Mouse (Mus musculus): Measurements from ENCODE around the gene Gm37240. TPM values are rescaled to one million over a fixed set of nuclear protein-coding genes. Genes with fewer than 3 reads are reported as not detected.
A peak's percentile ranks its signal among the peaks of the same experiment; 100 is the strongest.

Gene Gm37240
- total and polyA plus RNA-seq, 3 experiments: 7.4 to 12.2 (median 7.4) TPM

DNA sequence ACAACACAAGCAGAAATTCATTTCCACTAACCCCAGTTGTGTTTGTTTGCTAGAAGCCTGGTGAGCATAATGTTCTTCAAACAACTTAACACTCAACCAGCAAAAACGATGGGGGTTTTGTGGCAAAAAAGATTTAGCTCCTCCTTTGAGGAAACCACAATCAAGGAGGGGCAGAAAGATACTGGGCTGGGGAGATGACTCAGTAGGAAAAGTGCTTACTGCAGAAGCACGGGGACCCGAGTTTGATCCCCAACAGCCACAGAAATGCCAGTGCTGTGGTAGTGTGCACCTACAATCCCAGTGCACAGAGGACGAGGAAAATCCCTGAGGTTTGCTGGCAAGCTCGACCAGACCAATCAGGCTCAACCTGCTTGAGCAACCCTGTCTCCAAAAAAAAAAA is 1138.1 kb downstream of the Gm37240 start:
- no peak for DNase-seq

DNA sequence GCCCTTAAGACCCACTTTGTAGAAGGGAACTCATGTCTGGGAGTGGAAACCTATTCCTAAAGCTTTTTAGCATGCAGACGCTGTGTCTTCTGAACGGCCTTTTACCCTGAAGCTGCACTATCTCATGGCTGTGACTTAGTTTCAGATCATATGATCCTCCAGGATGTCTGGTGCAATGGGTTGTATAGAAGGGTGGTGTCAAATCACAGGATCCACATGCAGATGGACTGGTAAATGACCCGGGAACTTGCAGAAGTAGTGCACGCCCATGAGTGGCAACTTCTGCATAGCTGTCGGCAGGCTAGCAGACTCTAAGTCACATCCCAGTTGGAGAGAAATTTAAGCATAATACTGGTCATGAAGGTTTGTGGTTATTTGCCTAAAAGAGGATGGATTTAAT is 1139.2 kb downstream of the Gm37240 start:
- DNase-seq: no peak

GRCm38 (mm10) chr3:84745537-84746189 is 1141.7 kb downstream of the Gm37240 start:
- peak; percentile 14 for DNase-seq

- DNase-seq: no peak
These were observed 1142.6 kb downstream of the Gm37240 start for GRCm38 (mm10) chr3:84744707-84745106.

GRCm38 (mm10) chr3:84740050-84740596 is 1147.2 kb downstream of the Gm37240 start:
- no peak for DNase-seq

GRCm38 (mm10) chr3:84737137-84737536 is 1150.2 kb downstream of the Gm37240 start:
- DNase-seq: no peak

DNA sequence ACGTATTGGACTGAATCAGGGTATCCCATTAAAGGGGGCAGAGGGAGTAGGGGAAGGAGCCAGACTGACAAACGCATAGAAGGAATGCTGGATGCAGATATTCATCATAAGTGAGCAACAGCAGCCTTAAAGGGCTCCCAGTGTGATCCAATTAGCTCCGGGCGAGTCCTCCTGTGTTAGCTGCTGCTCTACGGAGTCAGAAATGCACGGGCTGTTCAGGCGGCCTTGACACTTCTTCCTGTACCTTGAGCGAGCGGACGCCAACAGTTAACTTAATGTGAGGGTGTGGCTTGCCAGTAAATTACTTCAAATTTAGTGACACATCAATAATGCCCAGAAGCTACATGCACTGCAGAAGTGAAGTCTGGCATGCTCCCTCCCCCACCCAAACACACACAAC is 1151.6 kb downstream of the Gm37240 start:
- peak; percentile 20 for DNase-seq

- no peak for DNase-seq
These were observed 1154.8 kb downstream of the Gm37240 start for GRCm38 (mm10) chr3:84732516-84732915.

DNA sequence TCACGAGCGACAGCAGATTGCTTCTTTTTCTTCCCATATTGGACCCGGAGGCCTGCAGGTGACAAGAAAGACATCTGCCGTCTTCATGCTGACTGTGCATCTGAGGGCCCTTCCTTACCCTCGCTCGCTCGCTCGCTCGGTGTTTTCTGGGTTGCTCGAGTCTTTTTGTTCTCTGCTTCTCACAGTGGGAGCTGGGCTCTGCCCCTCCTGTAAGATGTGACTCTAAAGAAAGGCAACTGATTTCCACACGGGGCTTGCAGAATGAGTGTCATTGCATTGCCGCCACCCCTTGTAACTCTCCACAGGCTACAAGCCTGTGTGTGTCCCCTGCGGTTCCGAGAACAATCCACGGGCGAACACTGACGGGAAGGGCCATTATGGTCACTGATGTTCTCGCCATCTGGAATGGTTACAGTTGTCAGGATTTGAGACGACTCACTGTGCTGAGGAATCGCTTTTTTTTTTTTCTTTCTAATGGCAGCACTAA is 1155.3 kb downstream of the Gm37240 start:
- no peak for DNase-seq

DNA sequence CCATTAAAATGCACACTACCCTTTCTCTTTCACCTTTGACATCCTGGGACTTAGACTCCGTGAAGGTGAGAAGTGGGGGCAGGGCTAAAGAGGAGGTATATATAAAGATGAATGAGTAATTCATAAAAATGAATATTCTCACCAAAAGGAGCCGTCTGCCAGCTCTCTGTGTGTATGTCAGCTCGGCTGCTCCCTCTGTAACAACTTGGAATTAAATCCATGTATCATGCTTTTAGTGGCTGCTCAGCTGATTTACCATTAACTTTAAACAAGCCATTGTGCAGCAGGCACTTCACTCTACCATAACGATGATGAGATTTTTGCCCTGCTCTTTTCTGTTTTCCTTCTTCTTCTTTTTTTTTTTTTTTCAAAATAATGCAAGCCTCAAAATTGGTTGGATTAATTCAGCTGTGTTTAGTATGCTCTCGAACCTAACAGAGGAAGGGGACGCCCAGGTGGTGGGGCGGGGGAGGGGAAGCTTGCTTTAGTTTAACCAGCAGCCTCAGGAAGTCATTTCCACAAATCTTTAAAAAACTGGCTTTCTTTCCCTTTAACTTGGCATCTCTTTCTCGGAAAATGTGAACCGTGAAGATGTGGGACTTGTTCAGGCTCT is 1155.8 kb downstream of the Gm37240 start:
- no peak for DNase-seq

DNA sequence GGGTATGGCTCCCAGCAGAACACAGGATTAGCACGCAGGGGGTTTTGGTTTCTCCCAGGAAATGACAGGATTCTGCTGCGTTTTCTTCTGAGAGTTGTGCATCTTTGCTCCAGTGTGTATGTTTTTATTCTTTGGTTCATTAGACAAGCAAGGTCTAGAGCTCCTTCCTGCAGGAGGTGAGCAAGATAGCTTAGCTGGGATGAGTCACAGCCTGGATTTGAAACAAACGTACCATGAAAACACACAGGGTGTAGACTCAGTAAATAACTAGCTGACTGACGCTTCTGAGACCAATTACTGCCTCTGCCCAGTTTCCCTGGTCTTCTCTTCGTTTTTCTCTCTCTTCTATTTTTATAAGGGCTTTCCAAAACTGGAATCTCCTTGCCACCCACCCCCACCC is 1156.3 kb downstream of the Gm37240 start:
- no peak for DNase-seq

DNA sequence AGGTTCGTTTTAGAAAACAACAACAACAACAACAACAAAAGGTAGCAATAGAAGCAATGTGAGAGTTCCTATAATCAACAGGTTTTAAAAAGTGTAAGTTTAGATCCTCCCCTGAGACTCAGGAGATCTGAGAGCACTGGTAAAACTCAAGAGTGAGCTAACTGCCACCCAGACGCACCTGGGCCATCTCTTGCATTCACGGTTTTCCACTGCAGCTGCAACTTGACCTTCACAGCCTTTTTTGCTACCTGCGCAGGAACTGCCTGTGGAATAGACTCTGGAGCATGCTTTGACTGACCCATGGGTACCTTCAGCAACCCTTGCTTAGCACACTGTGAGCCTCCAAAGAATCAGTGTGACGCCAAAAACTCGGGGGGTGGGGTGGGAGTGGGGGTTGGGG is 1157.5 kb downstream of the Gm37240 start:
- no peak for DNase-seq

GRCm38 (mm10) chr3:84723996-84724395 is 1163.3 kb downstream of the Gm37240 start:
- no peak for DNase-seq

GRCm38 (mm10) chr3:84722680-84723079 is 1164.6 kb downstream of the Gm37240 start:
- DNase-seq: no peak

- DNase-seq: no peak
These were observed 1172.1 kb downstream of the Gm37240 start for GRCm38 (mm10) chr3:84715073-84715768.

DNA sequence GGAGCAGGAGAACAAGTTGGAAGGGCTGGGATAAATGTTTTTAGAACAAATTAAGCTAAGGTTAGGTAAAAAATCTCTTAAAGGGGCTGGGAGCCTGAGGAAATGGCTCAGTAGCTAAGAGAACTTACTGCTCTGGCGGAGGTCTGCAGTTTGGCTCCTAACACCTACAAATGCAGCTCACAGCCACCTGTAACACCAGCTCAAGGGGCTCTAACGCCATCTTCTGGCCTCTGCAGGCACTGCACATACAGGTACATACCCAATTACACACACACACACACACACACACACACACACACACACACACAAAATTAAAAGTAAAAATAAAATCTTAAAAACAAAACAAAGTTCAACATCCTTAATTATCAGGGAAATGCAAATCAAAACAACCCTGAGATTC is 1174.4 kb downstream of the Gm37240 start:
- no peak for DNase-seq

DNA sequence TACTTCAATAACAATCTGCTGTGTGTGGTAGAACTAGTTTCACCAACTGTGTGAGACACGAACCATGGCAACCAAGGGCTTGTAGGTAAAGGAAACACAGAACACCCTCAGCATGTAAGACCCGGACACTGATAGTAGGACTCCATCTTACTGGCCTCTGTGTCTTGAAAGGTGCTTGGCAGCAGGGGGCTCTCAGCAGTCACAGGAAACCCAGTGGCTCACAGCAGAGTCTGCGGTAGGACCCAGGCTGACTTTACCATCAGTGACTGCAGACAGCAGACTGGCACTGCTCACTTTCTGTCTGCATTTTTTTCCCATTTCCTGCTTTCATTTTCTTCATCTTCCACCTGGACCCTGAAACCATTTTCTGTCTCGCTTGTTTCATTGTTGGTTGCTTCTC is 1176.6 kb downstream of the Gm37240 start:
- DNase-seq: no peak

GRCm38 (mm10) chr3:84709967-84710366 is 1177.4 kb downstream of the Gm37240 start:
- no peak for DNase-seq

GRCm38 (mm10) chr3:84709100-84709499 is 1178.2 kb downstream of the Gm37240 start:
- no peak for DNase-seq

- DNase-seq: no peak
These were observed 1178.8 kb downstream of the Gm37240 start for GRCm38 (mm10) chr3:84708469-84708868.

- DNase-seq: no peak
These were observed 1182.1 kb downstream of the Gm37240 start for GRCm38 (mm10) chr3:84705224-84705623.

DNA sequence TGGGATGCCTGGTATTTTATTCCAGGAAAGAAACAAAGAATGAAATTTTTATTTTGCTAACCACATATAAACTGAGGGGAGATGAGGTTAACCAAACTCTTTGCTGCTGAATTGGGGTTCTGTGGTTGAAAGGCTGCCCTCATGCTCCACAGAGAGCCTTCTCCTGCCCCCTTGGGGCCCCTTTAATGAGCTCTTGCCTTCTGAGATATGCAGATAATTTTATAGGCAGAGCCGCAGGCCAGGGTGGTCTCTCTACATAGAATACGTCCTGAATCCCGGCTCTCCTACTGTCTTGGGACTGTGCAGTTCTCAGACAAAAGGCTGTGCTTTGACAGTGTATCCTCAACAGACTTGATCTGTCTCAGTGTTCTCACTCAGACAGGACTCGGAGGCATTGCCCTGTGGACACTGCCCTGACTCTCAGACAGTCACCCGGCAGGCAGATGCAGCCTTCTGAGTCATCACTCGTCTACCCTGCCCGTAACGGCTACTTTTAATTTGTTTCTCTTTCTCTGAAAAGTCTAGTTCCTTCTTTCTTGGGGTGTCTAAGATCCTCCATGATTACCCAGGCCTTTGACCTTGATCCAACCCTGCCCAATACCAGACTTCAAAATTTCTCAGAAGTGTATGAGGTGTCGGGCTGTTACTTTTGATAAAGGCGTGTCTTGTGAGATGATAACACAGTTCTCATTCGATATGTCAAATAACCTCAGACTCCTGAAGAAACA is 1184.1 kb downstream of the Gm37240 start:
- DNase-seq: peak; percentile 34
